Mouse (Mus musculus) midbrain, embryonic 15.5 days (tissue): ENCODE measurements around the gene Opa3. TPM values are rescaled to one million over a fixed set of nuclear protein-coding genes. Genes with fewer than 3 reads are reported as not detected.

Experiments used
- ATAC-seq: fragments of 200-750 bp; cut with Nextera tagmentation; replicated peaks from 2 replicates; pipeline ENCODE4 v1.8.0; 2017; ENCODE audit warnings: moderate TSS enrichment
- H3K27ac ChIP-seq: fragments of 300-500 bp; sonication (generic); 2 replicates; pipeline ENCODE4 v1.5.1; 2015; ENCODE audit warnings: mild to moderate bottlenecking, inconsistent platforms
- H3K27me3 ChIP-seq: fragments of 300-500 bp; sonication (generic); replicated peaks from 2 replicates; pipeline ENCODE4 v1.6.1; 2015; ENCODE audit warnings: inconsistent platforms
- H3K36me3 ChIP-seq: fragments of 300-500 bp; sonication (generic); replicated peaks from 2 replicates; pipeline ENCODE4 v1.6.1; 2015; ENCODE audit warnings: inconsistent platforms
- H3K4me1 ChIP-seq: fragments of 300-500 bp; sonication (generic); 2 replicates; pipeline ENCODE4 v1.6.1; 2015; ENCODE audit warnings: inconsistent platforms
- H3K4me2 ChIP-seq: fragments of 300-500 bp; sonication (generic); 2 replicates; pipeline ENCODE4 v1.6.1; 2015; ENCODE audit warnings: inconsistent platforms, mild to moderate bottlenecking, moderate library complexity
- H3K4me3 ChIP-seq: fragments of 300-500 bp; sonication (generic); 2 replicates; pipeline ENCODE4 v1.5.1; 2015; ENCODE audit warnings: mild to moderate bottlenecking, inconsistent platforms
- H3K9ac ChIP-seq: fragments of 300-500 bp; sonication (generic); 2 replicates; pipeline ENCODE4 v1.6.1; 2015; ENCODE audit warnings: mild to moderate bottlenecking, inconsistent platforms
- H3K9me3 ChIP-seq: fragments of 300-500 bp; sonication (generic); 2 replicates; pipeline ENCODE4 v1.6.1; 2016; ENCODE audit warnings: inconsistent platforms
- WGBS: fragments of 180-500 bp; shearing (Covaris S2); methylation state at CpG from one replicate; pipeline ENCODE4 v1.1.7; 2015; ENCODE audit warnings: mixed read lengths; 5-methylcytosine and 5-hydroxymethylcytosine counted together
- polyA plus RNA-seq: library from polyadenylated mRNA; unstranded; fragments of >200 nt; fragmentation: Nextera tagmentation; extraction: Ambion mirVana; gene quantifications from 2 replicates; pipeline ENCODE4 v1.2.1, GENCODE M21; 2015

The Opa3 gene
- polyA plus RNA-seq, 1 experiment from 2014 or later: 37.9 TPM

GRCm38 (mm10) chr7:19217944-19218343 is 10.2 kb upstream of the Opa3 start:
- no peak overlapping the region for H3K27ac ChIP-seq
- no peaks in the 10 kb centered on the region for H3K4me1 ChIP-seq
- no peaks in the 10 kb centered on the region for H3K36me3 ChIP-seq
- no peak overlapping the region for H3K4me2 ChIP-seq
- H3K4me3 ChIP-seq: no peak overlapping the region
- no peak for ATAC-seq
- no peaks in the 10 kb centered on the region for H3K9me3 ChIP-seq
- 0 out of 2 replicates have a peak, but pooled peaks cover 3% of the 10 kb centered on the region for H3K27me3 ChIP-seq
- no peak overlapping the region for H3K9ac ChIP-seq
- WGBS: 18% methylated on average over 1 of the region's 3 CpGs

- Histone ChIP-seq H3K27ac (no peak overlapping the region), H3K27me3 (no peaks in the 10 kb centered on the region), H3K4me3 (no peak overlapping the region), H3K4me1 (no peaks in the 10 kb centered on the region), H3K36me3 (no peaks in the 10 kb centered on the region), H3K9ac (no peak overlapping the region), H3K4me2 (no peak overlapping the region), H3K9me3 (no peaks in the 10 kb centered on the region)
- ATAC-seq: no peak
- WGBS: 64% methylated on average over 3 of the region's 3 CpGs
Measured at GRCm38 (mm10) chr7:19220061-19220460, 8.1 kb upstream of the Opa3 start.

GRCm38 (mm10) chr7:19222189-19222588 is 5.9 kb upstream of the Opa3 start:
- Histone ChIP-seq H3K9ac (no peak overlapping the region), H3K36me3 (no peaks in the 10 kb centered on the region), H3K4me3 (no peak overlapping the region), H3K9me3 (no peaks in the 10 kb centered on the region), H3K27ac (no peak overlapping the region), H3K4me1 (peaks cover 7% of the 10 kb centered on the region), H3K4me2 (no peak overlapping the region), H3K27me3 (no peaks in the 10 kb centered on the region)
- 95% methylated on average over 16 of the region's 16 CpGs for WGBS
- no peak for ATAC-seq

- WGBS: 89% methylated on average over 14 of the region's 14 CpGs
- Histone ChIP-seq H3K9ac (no peak overlapping the region), H3K27me3 (no peaks in the 10 kb centered on the region), H3K4me3 (no peak overlapping the region), H3K4me1 (peaks cover 10% of the 10 kb centered on the region), H3K36me3 (no peaks in the 10 kb centered on the region), H3K27ac (no peak overlapping the region), H3K9me3 (no peaks in the 10 kb centered on the region), H3K4me2 (no peak overlapping the region)
- ATAC-seq: no peak
Measured at GRCm38 (mm10) chr7:19222875-19223274, 5.3 kb upstream of the Opa3 start.

GRCm38 (mm10) chr7:19224933-19225332 is 3.2 kb upstream of the Opa3 start:
- peaks cover 19% of the 10 kb centered on the region for H3K4me1 ChIP-seq
- no peaks in the 10 kb centered on the region for H3K36me3 ChIP-seq
- no peaks in the 10 kb centered on the region for H3K9me3 ChIP-seq
- no peak overlapping the region for H3K4me3 ChIP-seq
- no peaks in the 10 kb centered on the region for H3K27me3 ChIP-seq
- H3K4me2 ChIP-seq: no peak overlapping the region
- H3K27ac ChIP-seq: no peak overlapping the region
- WGBS: 80% methylated on average over 4 of the region's 4 CpGs
- no peak overlapping the region for H3K9ac ChIP-seq
- ATAC-seq: no peak

- WGBS: 18% methylated on average over 20 of the region's 20 CpGs
- Histone ChIP-seq H3K9ac (peak overlapping the region; percentile 52), H3K9me3 (no peaks in the 10 kb centered on the region), H3K4me3 (peak overlapping the region; percentile 56), H3K4me1 (peaks cover 25% of the 10 kb centered on the region), H3K36me3 (no peaks in the 10 kb centered on the region), H3K4me2 (peak overlapping the region; percentile 94), H3K27ac (peak overlapping the region; percentile 99), H3K27me3 (no peaks in the 10 kb centered on the region)
- peak; percentile 31 for ATAC-seq
Measured at GRCm38 (mm10) chr7:19226817-19227797, 1.0 kb upstream of the Opa3 start.

GRCm38 (mm10) chr7:19228793-19229148 is 637 bp downstream of the Opa3 start:
- Histone ChIP-seq H3K27ac (peak overlapping the region; percentile 99), H3K4me1 (peaks cover 25% of the 10 kb centered on the region), H3K9ac (peak overlapping the region; percentile 73), H3K9me3 (no peaks in the 10 kb centered on the region), H3K4me2 (peak overlapping the region; percentile 94), H3K36me3 (no peaks in the 10 kb centered on the region), H3K4me3 (peak overlapping the region; percentile 56), H3K27me3 (no peaks in the 10 kb centered on the region)
- ATAC-seq: no peak
- WGBS: under 1% methylated on average over 14 of the region's 14 CpGs

- H3K27me3 ChIP-seq: no peaks in the 10 kb centered on the region
- H3K36me3 ChIP-seq: no peaks in the 10 kb centered on the region
- peaks cover 25% of the 10 kb centered on the region for H3K4me1 ChIP-seq
- H3K9ac ChIP-seq: peak overlapping the region; percentile 73
- no peaks in the 10 kb centered on the region for H3K9me3 ChIP-seq
- peak overlapping the region; percentile 56 for H3K4me3 ChIP-seq
- ATAC-seq: no peak
- peak overlapping the region; percentile 99 for H3K27ac ChIP-seq
- H3K4me2 ChIP-seq: peak overlapping the region; percentile 94
- 47% methylated on average over 5 of the region's 5 CpGs for WGBS
Measured at GRCm38 (mm10) chr7:19229404-19229803, 1.3 kb downstream of the Opa3 start.

GRCm38 (mm10) chr7:19230041-19230580 is 2.0 kb downstream of the Opa3 start:
- no peaks in the 10 kb centered on the region for H3K9me3 ChIP-seq
- no peaks in the 10 kb centered on the region for H3K27me3 ChIP-seq
- peak overlapping the region; percentile 94; the same call in 1 of the 2 replicates for H3K4me2 ChIP-seq
- H3K9ac ChIP-seq: peak overlapping the region; percentile 73; the same call in 1 of the 2 replicates
- no peak overlapping the region for H3K27ac ChIP-seq
- H3K4me3 ChIP-seq: no peak overlapping the region
- no peaks in the 10 kb centered on the region for H3K36me3 ChIP-seq
- 95% methylated on average over 2 of the region's 2 CpGs for WGBS
- ATAC-seq: no peak
- peaks cover 25% of the 10 kb centered on the region for H3K4me1 ChIP-seq

- ATAC-seq: no peak
- 94% methylated on average over 5 of the region's 5 CpGs for WGBS
Measured at GRCm38 (mm10) chr7:19230899-19231298, 2.8 kb downstream of the Opa3 start.

GRCm38 (mm10) chr7:19231849-19232248 is 3.7 kb downstream of the Opa3 start:
- H3K4me3 ChIP-seq: no peak overlapping the region
- no peak for ATAC-seq
- WGBS: 89% methylated on average over 3 of the region's 3 CpGs
- H3K36me3 ChIP-seq: no peaks in the 10 kb centered on the region
- H3K9me3 ChIP-seq: no peaks in the 10 kb centered on the region
- H3K27ac ChIP-seq: no peak overlapping the region
- H3K27me3 ChIP-seq: no peaks in the 10 kb centered on the region
- H3K4me2 ChIP-seq: no peak overlapping the region
- H3K4me1 ChIP-seq: peaks cover 22% of the 10 kb centered on the region
- no peak overlapping the region for H3K9ac ChIP-seq

More at GRCm38 (mm10) chr7:19230899-19231298, 2.8 kb downstream of the Opa3 start:
- no peaks in the 10 kb centered on the region for H3K36me3 ChIP-seq
- no peak overlapping the region for H3K4me2 ChIP-seq
- no peak overlapping the region for H3K4me3 ChIP-seq
- no peak overlapping the region for H3K27ac ChIP-seq
- no peak overlapping the region for H3K9ac ChIP-seq
- H3K4me1 ChIP-seq: peaks cover 25% of the 10 kb centered on the region
- H3K9me3 ChIP-seq: no peaks in the 10 kb centered on the region
- no peaks in the 10 kb centered on the region for H3K27me3 ChIP-seq

GRCm38 (mm10) chr7:19234652-19235051 is 6.5 kb downstream of the Opa3 start:
- no peaks in the 10 kb centered on the region for H3K9me3 ChIP-seq
- H3K36me3 ChIP-seq: no peaks in the 10 kb centered on the region
- no peaks in the 10 kb centered on the region for H3K27me3 ChIP-seq
- ATAC-seq: no peak
- H3K27ac ChIP-seq: no peak overlapping the region
- H3K4me1 ChIP-seq: peaks cover 9% of the 10 kb centered on the region
- H3K4me3 ChIP-seq: no peak overlapping the region
- H3K4me2 ChIP-seq: no peak overlapping the region
- WGBS: 79% methylated on average over 5 of the region's 5 CpGs
- H3K9ac ChIP-seq: no peak overlapping the region
